15 mouse cellular contexts compared by ENCODE assay signal in the genomic region with DNA sequence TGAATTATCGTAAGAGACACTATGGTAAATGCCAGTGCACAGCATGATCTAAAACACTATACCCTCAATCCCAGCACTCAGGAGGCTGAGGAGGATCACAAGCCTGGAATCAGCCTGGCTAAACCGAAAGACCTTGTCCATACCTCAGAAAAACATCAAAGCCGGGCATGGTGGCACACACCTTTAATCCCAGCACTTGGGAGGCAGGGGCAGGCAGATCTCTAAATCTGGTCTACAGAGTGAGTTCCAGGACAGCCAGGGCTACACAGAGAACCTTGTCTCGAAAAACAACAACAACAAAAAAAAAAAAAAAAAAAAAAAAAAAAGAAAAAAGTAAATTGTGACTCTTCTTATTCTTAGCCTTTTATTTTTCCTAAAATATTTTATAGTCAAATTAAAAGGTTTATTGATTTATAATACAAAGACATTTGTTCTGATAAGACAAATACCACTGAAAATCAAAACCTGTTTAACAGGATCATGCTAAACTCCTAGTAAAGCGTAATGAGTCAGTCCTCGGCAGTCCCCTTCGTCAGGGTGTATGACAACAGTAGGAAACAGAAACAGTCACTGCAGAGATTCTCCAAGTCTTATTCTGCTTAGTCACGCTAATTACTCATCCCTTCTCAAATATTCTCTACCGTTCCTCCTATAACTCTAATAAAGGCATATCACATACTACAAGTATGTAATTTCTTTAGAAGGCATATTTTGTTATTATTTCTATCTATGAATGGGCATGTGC. TPM values are rescaled to one million over a fixed set of nuclear protein-coding genes. Genes with fewer than 3 reads are reported as not detected.
"Had no signal": no experiment of that assay in that cellular context is flagged by ENCODE, and none has a peak within 500 bp of the region (broad histone marks: within the 10 kb centered on the region; RNA-seq: fewer than 3 reads in every experiment).

No protein-coding gene starts in this region.

- H3K9ac ChIP-seq: liver, embryonic 14.5 days; midbrain, embryonic 13.5 days; neural tube, embryonic 12.5 days had no signal

- H3K27ac ChIP-seq: limb, embryonic 10.5 days; liver, embryonic 14.5 days; midbrain, embryonic 13.5 days; neural tube, embryonic 12.5 days had no signal

- ATAC-seq: lung, postnatal 0 days; midbrain, embryonic 13.5 days had no signal

- H3K9me3 ChIP-seq: limb, embryonic 10.5 days; midbrain, embryonic 13.5 days; neural tube, embryonic 12.5 days had no signal

- H3K4me2 ChIP-seq: midbrain, embryonic 13.5 days; neural tube, embryonic 12.5 days had no signal

- DNase-seq: kidney, adult 8-10 months; kidney, postnatal 25 days; lung, adult 2 months; lung, postnatal 36 days; thymus, adult 2 months; thymus, postnatal 25 days had no signal

- H3K27me3 ChIP-seq: midbrain, embryonic 13.5 days; neural tube, embryonic 12.5 days had no signal

- H3K4me3 ChIP-seq: left cerebral cortex, adult 2 months; limb, embryonic 10.5 days; midbrain, embryonic 13.5 days; myocyte; neural tube, embryonic 12.5 days had no signal

RNA-seq across cellular contexts. Expression of gene Jph2, which starts 15.2 kb away (rescaled TPM):
- total RNA-seq: megakaryocyte progenitor cell, adult 5-6 weeks; neutrophil, adult 5-6 weeks had no signal

RNA-seq across cellular contexts. Expression of gene Gdap1l1, which starts 25.3 kb away (rescaled TPM):
- total RNA-seq: megakaryocyte progenitor cell, adult 5-6 weeks; neutrophil, adult 5-6 weeks had no signal
